Mouse (Mus musculus): ENCODE data around the gene Cxcl13.
"Not testable (repeated sequence)": the region's sequence is repeated elsewhere in the genome, so short reads cannot be mapped to it uniquely, and the experiment has no call there.

Gene Cxcl13

GRCm38 (mm10) chr5:95956651-95957050 lies at the start of gene Cxcl13:
Cxcl13 (plus strand) TSS chr5:95956951.
- in situ Hi-C loops (cut with MboI, MseI): no loop called here

GRCm38 (mm10) chr5:95911006-95911405 lies 45.7 kb upstream of the Cxcl13 start:
- in situ Hi-C loops (cut with MboI, MseI): no loop called here

- in situ Hi-C loops (cut with MboI, MseI): no loop called here
These were observed 38.3 kb upstream of the Cxcl13 start for GRCm38 (mm10) chr5:95918491-95918890.

GRCm38 (mm10) chr5:95924023-95924422 lies 32.7 kb upstream of the Cxcl13 start:
- in situ Hi-C loops (cut with MboI, MseI): no loop called here

- in situ Hi-C loops (cut with MboI, MseI): no loop called here
These were observed 31.4 kb upstream of the Cxcl13 start for GRCm38 (mm10) chr5:95925204-95925930.

GRCm38 (mm10) chr5:95925931-95926263 lies 30.9 kb upstream of the Cxcl13 start:
- in situ Hi-C loops (cut with MboI, MseI): no loop called here

- in situ Hi-C loops (cut with MboI, MseI): no loop called here
These were observed 21.7 kb upstream of the Cxcl13 start for GRCm38 (mm10) chr5:95935035-95935434.

GRCm38 (mm10) chr5:95936068-95936467 lies 20.7 kb upstream of the Cxcl13 start:
- in situ Hi-C loops (cut with MboI, MseI): no loop called here

- in situ Hi-C loops (cut with MboI, MseI): no loop called here
These were observed 19.6 kb upstream of the Cxcl13 start for GRCm38 (mm10) chr5:95937129-95937528.

- in situ Hi-C loops (cut with MboI, MseI): no loop called here
These were observed 18.6 kb upstream of the Cxcl13 start for GRCm38 (mm10) chr5:95938044-95938625.

GRCm38 (mm10) chr5:95940682-95941221 lies 16.0 kb upstream of the Cxcl13 start:
- in situ Hi-C loops (cut with MboI, MseI): no loop called here

- in situ Hi-C loops (cut with MboI, MseI): no loop called here
These were observed 15.2 kb upstream of the Cxcl13 start for GRCm38 (mm10) chr5:95941562-95941961.

- in situ Hi-C loops (cut with MboI, MseI): no loop called here
These were observed 11.6 kb upstream of the Cxcl13 start for GRCm38 (mm10) chr5:95945120-95945519.

GRCm38 (mm10) chr5:95946344-95946743 lies 10.4 kb upstream of the Cxcl13 start:
- in situ Hi-C loops (cut with MboI, MseI): no loop called here

- in situ Hi-C loops (cut with MboI, MseI): no loop called here
These were observed 8.1 kb upstream of the Cxcl13 start for GRCm38 (mm10) chr5:95948641-95949040.

GRCm38 (mm10) chr5:95949946-95950701 lies 6.6 kb upstream of the Cxcl13 start:
- in situ Hi-C loops (cut with MboI, MseI): no loop called here

GRCm38 (mm10) chr5:95964940-95965339 lies 8.2 kb downstream of the Cxcl13 start:
- in situ Hi-C loops (cut with MboI, MseI): no loop called here

GRCm38 (mm10) chr5:95966621-95967020 lies 9.9 kb downstream of the Cxcl13 start:
- in situ Hi-C loops (cut with MboI, MseI): no loop called here

- in situ Hi-C loops (cut with MboI, MseI): no loop called here
These were observed 14.1 kb downstream of the Cxcl13 start for GRCm38 (mm10) chr5:95970845-95971244.

- in situ Hi-C loops (cut with MboI, MseI): no loop called here
These were observed 15.5 kb downstream of the Cxcl13 start for GRCm38 (mm10) chr5:95972208-95972607.

- in situ Hi-C loops (cut with MboI, MseI): not testable (repeated sequence)
These were observed 17.1 kb downstream of the Cxcl13 start for GRCm38 (mm10) chr5:95973806-95974205.

- in situ Hi-C loops (cut with MboI, MseI): no loop called here
These were observed 19.5 kb downstream of the Cxcl13 start for GRCm38 (mm10) chr5:95976299-95976698.

Data from regulatory T cell (primary cell).